Mouse (Mus musculus) hindbrain, embryonic 13.5 days (tissue): ENCODE results near the gene Clybl. TPM values are rescaled to one million over a fixed set of nuclear protein-coding genes. Genes with fewer than 3 reads are reported as not detected.

Source experiments
- ATAC-seq: fragments of 200-750 bp; cut with Nextera tagmentation; 2 replicates; pipeline ENCODE4 v1.8.0; 2017; ENCODE audit warnings: moderate TSS enrichment; ENCODE audit not compliant: low FRiP score
- H3K27ac ChIP-seq: fragments of 300-500 bp; sonication (generic); 2 replicates; pipeline ENCODE4 v1.5.1; 2015; ENCODE audit warnings: inconsistent platforms, mild to moderate bottlenecking, moderate library complexity
- H3K27me3 ChIP-seq: fragments of 300-500 bp; sonication (generic); 2 replicates; pipeline ENCODE4 v1.6.1; 2015; ENCODE audit warnings: mild to moderate bottlenecking, inconsistent platforms
- H3K36me3 ChIP-seq: fragments of 300-500 bp; sonication (generic); 2 replicates; pipeline ENCODE4 v1.6.1; 2015; ENCODE audit warnings: mild to moderate bottlenecking, inconsistent platforms
- H3K4me1 ChIP-seq: fragments of 300-500 bp; sonication (generic); replicated peaks from 2 replicates; pipeline ENCODE4 v1.6.1; 2015; ENCODE audit warnings: inconsistent platforms
- H3K4me2 ChIP-seq: fragments of 300-500 bp; sonication (generic); 2 replicates; pipeline ENCODE4 v1.6.1; 2015; ENCODE audit warnings: inconsistent platforms, mild to moderate bottlenecking, moderate library complexity
- H3K4me3 ChIP-seq: fragments of 300-500 bp; sonication (generic); 2 replicates; pipeline ENCODE4 v1.5.1; 2015; ENCODE audit warnings: mild to moderate bottlenecking, inconsistent platforms
- H3K9ac ChIP-seq: fragments of 300-500 bp; sonication (generic); 2 replicates; pipeline ENCODE4 v1.6.1; 2015; ENCODE audit warnings: mild to moderate bottlenecking, inconsistent platforms
- H3K9me3 ChIP-seq: fragments of 300-500 bp; sonication (generic); 2 replicates; pipeline ENCODE4 v1.6.1; 2016; ENCODE audit warnings: inconsistent platforms
- WGBS: fragments of 180-500 bp; shearing (Covaris S2); methylation state at CpG from one replicate; pipeline ENCODE4 v1.1.7; 2015; 5-methylcytosine and 5-hydroxymethylcytosine counted together
- polyA plus RNA-seq: library from polyadenylated mRNA; unstranded; fragments of >200 nt; fragmentation: Nextera tagmentation; extraction: Ambion mirVana; gene quantifications from 2 replicates; pipeline ENCODE4 v1.2.1, GENCODE M21; 2015

Clybl gene
- polyA plus RNA-seq, 1 experiment from 2014 or later: 12.1 TPM

- Histone ChIP-seq H3K4me1 (peaks cover 43% of the 10 kb centered on the region), H3K27ac (peak overlapping the region; percentile 49; the same call in 1 of the 2 replicates), H3K4me3 (no peak overlapping the region), H3K9ac (no peak overlapping the region), H3K9me3 (no peaks in the 10 kb centered on the region), H3K27me3 (peaks cover 90% of the 10 kb centered on the region), H3K36me3 (no peaks in the 10 kb centered on the region), H3K4me2 (no peak overlapping the region)
- ATAC-seq: peak; percentile 40; the same call in 1 of the 2 replicates
- 53% methylated on average over 7 of the region's 7 CpGs for WGBS
Measured at GRCm38 (mm10) chr14:122404596-122405154, 223.2 kb downstream of the Clybl start.

- WGBS: 25% methylated on average over 12 of the region's 12 CpGs
- ATAC-seq: peak; percentile 26
- Histone ChIP-seq H3K27me3 (peaks cover 91% of the 10 kb centered on the region), H3K27ac (peak overlapping the region; percentile 58), H3K4me1 (peaks cover 43% of the 10 kb centered on the region), H3K9me3 (no peaks in the 10 kb centered on the region), H3K4me3 (no peak overlapping the region), H3K9ac (no peak overlapping the region; the same call in 1 of the 2 replicates), H3K36me3 (no peaks in the 10 kb centered on the region), H3K4me2 (peak overlapping the region; percentile 64)
Measured at GRCm38 (mm10) chr14:122405236-122405635, 223.7 kb downstream of the Clybl start.

- no peaks in the 10 kb centered on the region for H3K36me3 ChIP-seq
- H3K4me1 ChIP-seq: peaks cover 43% of the 10 kb centered on the region
- 2% methylated on average over 18 of the region's 18 CpGs for WGBS
- peak overlapping the region; percentile 58 for H3K27ac ChIP-seq
- H3K4me2 ChIP-seq: peak overlapping the region; percentile 64
- H3K27me3 ChIP-seq: peaks cover 91% of the 10 kb centered on the region
- H3K4me3 ChIP-seq: peak overlapping the region; percentile 38
- no peaks in the 10 kb centered on the region for H3K9me3 ChIP-seq
- ATAC-seq: no peak
- peak overlapping the region; percentile 68; the same call in 1 of the 2 replicates for H3K9ac ChIP-seq
Measured at GRCm38 (mm10) chr14:122405897-122406540, 224.5 kb downstream of the Clybl start.

DNA sequence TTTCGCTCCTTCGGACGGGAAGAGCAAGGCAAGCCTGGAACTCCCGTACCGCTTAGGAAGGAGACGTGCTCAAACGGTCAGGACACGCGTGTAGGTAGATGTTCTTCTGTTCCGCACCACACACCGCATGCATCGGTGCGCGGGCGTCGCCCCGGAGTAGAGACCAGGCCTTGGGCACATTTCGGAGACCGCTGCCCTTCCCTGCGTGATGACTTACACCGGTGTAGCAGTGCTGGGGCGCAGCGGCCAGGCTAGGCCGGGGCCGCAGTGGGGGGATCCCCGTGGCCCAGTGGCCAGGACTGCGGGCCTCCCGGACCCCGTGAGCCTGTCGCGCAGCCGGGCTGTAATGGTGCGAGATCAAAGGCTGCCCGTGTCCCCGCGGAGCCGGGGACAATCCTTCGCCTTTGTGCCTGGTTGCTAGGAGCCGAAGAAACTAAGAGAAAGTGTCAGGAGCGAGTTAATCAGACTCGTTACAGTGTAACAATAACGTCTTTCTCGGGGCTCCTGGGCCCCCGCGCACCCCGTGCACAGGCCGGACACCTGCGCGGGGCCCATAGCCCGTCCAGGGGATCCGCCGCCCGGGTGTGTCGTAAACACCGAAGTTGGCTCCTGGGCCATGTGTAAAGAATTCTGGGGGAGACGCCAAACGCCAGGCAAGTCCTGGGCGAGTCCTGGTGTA lies 225.2 kb downstream of the Clybl start:
- WGBS: 2% methylated on average over 58 of the region's 58 CpGs
- peak overlapping the region; percentile 58 for H3K27ac ChIP-seq
- H3K36me3 ChIP-seq: no peaks in the 10 kb centered on the region
- H3K9ac ChIP-seq: peak overlapping the region; percentile 68
- peak overlapping the region; percentile 64 for H3K4me2 ChIP-seq
- peaks cover 91% of the 10 kb centered on the region for H3K27me3 ChIP-seq
- H3K4me3 ChIP-seq: peak overlapping the region; percentile 38
- H3K9me3 ChIP-seq: no peaks in the 10 kb centered on the region
- peaks cover 43% of the 10 kb centered on the region for H3K4me1 ChIP-seq
- ATAC-seq: peak; percentile 70

- no peaks in the 10 kb centered on the region for H3K9me3 ChIP-seq
- 67% methylated on average over 2 of the region's 2 CpGs for WGBS
Measured at GRCm38 (mm10) chr14:122412841-122413541, 231.5 kb downstream of the Clybl start.

DNA sequence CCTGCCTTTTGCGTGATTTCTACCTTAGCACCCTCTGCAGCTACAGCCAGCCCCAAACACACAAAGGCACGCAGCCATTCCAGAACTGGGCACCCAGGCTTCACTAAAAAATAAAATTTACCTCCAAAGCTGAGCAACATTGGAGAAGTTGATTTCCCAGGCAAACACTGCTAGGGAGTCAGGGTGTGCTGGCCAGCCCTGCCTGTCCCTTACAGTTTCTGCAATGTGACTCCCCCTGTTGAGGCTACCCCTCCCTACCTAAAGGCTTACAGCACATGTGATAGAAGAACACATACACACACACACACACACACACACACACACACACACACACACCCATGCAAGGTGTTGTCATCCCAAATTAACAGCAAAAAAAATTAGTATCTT lies 232.0 kb downstream of the Clybl start:
- WGBS: 87% methylated on average over 2 of the region's 2 CpGs
- H3K36me3 ChIP-seq: no peaks in the 10 kb centered on the region
- no peak overlapping the region for H3K4me2 ChIP-seq
- H3K27me3 ChIP-seq: peaks cover 43% of the 10 kb centered on the region
- ATAC-seq: no peak
- 0 out of 2 replicates have a peak, but pooled peaks cover 4% of the 10 kb centered on the region for H3K4me1 ChIP-seq
- H3K9me3 ChIP-seq: no peaks in the 10 kb centered on the region
- H3K9ac ChIP-seq: no peak overlapping the region
- no peak overlapping the region for H3K4me3 ChIP-seq
- no peak overlapping the region for H3K27ac ChIP-seq

More at GRCm38 (mm10) chr14:122412841-122413541, 231.5 kb downstream of the Clybl start:
- Histone ChIP-seq H3K27me3 (peaks cover 43% of the 10 kb centered on the region), H3K27ac (no peak overlapping the region), H3K9ac (no peak overlapping the region), H3K4me1 (0 out of 2 replicates have a peak, but pooled peaks cover 4% of the 10 kb centered on the region), H3K4me3 (no peak overlapping the region), H3K4me2 (no peak overlapping the region), H3K36me3 (no peaks in the 10 kb centered on the region)
- ATAC-seq: no peak

- Histone ChIP-seq H3K27ac (no peak overlapping the region), H3K4me1 (0 out of 2 replicates have a peak, but pooled peaks cover 4% of the 10 kb centered on the region), H3K9ac (no peak overlapping the region), H3K4me2 (no peak overlapping the region), H3K36me3 (no peaks in the 10 kb centered on the region), H3K9me3 (no peaks in the 10 kb centered on the region), H3K27me3 (peaks cover 38% of the 10 kb centered on the region), H3K4me3 (no peak overlapping the region)
- no peak for ATAC-seq
- 96% methylated on average over 2 of the region's 2 CpGs for WGBS
Measured at GRCm38 (mm10) chr14:122414786-122415185, 233.3 kb downstream of the Clybl start.

DNA sequence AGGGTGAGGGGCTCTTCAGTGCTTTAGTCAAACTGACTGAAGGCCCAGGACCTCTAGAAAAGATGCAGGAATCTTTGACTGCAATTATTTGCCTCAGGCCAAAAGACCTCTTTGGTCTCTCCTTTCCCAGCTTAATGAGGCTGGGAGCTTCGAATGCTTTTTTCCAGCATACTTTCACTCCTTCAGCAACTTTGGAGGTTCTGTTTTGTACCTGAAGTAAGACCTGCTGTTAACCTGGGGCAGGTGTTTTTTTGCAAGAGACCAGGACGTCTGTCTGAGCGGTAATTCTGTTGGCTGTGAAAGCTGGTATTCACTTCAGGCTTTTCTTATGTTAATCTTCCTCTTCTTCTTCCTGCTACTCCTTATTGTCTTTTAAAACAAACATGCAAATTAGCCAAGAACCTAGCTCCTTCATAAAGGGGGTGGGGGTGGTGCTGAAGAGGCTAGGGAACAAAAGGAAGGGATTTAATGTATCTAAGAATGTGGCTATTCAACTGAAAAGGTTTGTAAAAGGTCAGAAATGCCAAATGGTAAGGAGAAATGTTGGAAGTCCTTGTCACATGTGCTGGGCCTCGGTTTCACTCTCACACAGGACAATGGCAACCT lies 234.8 kb downstream of the Clybl start:
- no peaks in the 10 kb centered on the region for H3K9me3 ChIP-seq
- ATAC-seq: no peak
- 13% methylated on average over 4 of the region's 4 CpGs for WGBS

DNA sequence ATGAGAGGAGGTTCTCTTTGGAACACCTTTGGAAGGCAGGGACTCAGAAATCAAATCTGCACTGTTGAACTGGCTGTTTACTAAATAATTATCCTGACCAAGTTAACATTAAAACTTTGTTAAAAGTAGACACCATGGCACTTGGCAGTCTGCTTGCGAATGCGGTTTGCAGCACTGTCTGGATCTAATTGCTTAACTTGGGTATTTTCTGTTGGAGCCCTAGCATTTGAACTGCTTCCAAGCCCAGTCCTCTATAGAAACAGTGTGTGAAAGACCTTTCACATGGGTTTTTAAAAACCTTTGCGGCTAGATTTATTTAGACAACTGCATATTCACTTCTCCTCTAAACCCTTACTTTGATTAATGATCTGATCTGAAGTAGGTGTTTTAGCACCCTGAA lies 242.9 kb downstream of the Clybl start:
- Histone ChIP-seq H3K27ac (no peak overlapping the region), H3K4me1 (peaks cover 15% of the 10 kb centered on the region), H3K9me3 (no peaks in the 10 kb centered on the region), H3K27me3 (peaks cover 3% of the 10 kb centered on the region; the same call in 1 of the 2 replicates), H3K36me3 (no peaks in the 10 kb centered on the region), H3K4me3 (no peak overlapping the region), H3K9ac (no peak overlapping the region), H3K4me2 (no peak overlapping the region)
- no peak for ATAC-seq
- WGBS: 70% methylated on average over 3 of the region's 3 CpGs

More for the DNA sequence above, 234.8 kb downstream of the Clybl start:
- 0 out of 2 replicates have a peak, but pooled peaks cover 4% of the 10 kb centered on the region for H3K4me1 ChIP-seq
- no peak overlapping the region for H3K27ac ChIP-seq
- peaks cover 28% of the 10 kb centered on the region for H3K27me3 ChIP-seq
- no peak overlapping the region for H3K4me3 ChIP-seq
- no peaks in the 10 kb centered on the region for H3K36me3 ChIP-seq
- H3K4me2 ChIP-seq: no peak overlapping the region
- no peak overlapping the region for H3K9ac ChIP-seq

GRCm38 (mm10) chr14:122426529-122427203 lies 245.2 kb downstream of the Clybl start:
- H3K4me2 ChIP-seq: no peak overlapping the region
- H3K9me3 ChIP-seq: no peaks in the 10 kb centered on the region
- no peaks in the 10 kb centered on the region; the same call in 1 of the 2 replicates for H3K27me3 ChIP-seq
- no peaks in the 10 kb centered on the region for H3K36me3 ChIP-seq
- no peak overlapping the region for H3K4me3 ChIP-seq
- 53% methylated on average over 10 of the region's 10 CpGs for WGBS
- ATAC-seq: peak; percentile 47
- H3K27ac ChIP-seq: peak overlapping the region; percentile 46
- no peak overlapping the region for H3K9ac ChIP-seq
- peaks cover 15% of the 10 kb centered on the region for H3K4me1 ChIP-seq

DNA sequence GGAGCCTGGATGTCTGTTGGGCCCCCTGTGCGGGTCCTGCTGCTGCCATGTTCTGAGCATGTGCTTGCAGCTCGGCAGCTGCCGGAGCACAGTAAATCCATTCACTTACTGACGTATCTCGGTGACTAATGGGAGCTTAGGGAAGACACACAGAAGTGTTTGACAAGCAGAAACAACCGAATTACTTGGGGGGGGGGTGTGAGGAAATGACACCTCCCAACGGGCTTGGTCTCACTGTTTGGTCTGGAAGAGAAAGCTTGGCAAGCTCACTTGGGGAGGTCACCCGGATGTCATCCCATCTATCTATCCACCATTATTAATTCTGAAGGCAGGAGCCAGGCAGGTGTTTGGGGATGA lies 245.7 kb downstream of the Clybl start:
- no peak overlapping the region for H3K9ac ChIP-seq
- H3K4me2 ChIP-seq: no peak overlapping the region
- H3K9me3 ChIP-seq: no peaks in the 10 kb centered on the region
- H3K4me3 ChIP-seq: no peak overlapping the region
- H3K27me3 ChIP-seq: no peaks in the 10 kb centered on the region; the same call in 1 of the 2 replicates
- peak; percentile 55 for ATAC-seq
- peaks cover 15% of the 10 kb centered on the region for H3K4me1 ChIP-seq
- H3K36me3 ChIP-seq: no peaks in the 10 kb centered on the region
- WGBS: 25% methylated on average over 8 of the region's 8 CpGs
- peak overlapping the region; percentile 45 for H3K27ac ChIP-seq
